In the genomic region with DNA sequence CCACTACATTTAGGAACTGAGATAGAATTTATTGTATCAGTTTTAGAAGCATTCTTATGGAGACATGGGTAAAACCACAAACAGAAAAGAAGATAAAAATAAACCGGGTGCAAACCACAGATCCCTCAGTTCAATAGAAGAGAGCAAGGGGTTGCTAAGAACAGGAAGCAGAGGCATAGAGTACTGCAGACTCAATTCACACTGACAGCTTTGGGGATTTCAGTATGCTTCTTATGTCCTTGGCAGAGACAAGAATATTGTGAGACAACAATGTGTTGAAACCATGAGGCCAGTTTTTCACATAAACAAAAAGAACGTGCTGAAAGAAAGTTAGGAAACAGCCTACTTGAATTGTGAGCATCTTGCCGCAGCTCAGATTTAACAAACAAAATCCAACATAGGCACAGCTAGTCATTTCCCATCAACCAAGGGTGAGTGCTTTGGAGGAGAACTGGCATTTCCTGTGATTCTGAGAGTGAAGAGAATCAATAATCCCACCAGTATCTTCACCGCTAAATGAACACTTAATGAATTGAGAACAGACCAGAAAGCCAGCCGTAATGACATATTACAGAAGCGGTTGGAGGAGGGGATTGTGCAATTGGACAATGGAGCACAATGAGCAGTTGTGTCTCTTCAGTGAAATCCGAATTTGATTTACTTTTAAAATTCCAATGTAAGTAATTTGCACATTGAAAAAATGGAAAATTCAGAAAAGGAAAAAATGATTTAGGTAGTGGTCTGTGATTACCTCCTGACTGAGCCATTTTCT, we compare ENCODE assay signal across 15 mouse cellular contexts.
DNase-seq lines count a peak whose midpoint lies in the region; ATAC-seq and TF ChIP-seq lines count a peak whose summit lies in the region.
"Had no signal": no experiment of that assay in that cellular context is flagged by ENCODE, and none has a peak within 500 bp of the region (broad histone marks: within the 10 kb centered on the region; RNA-seq: fewer than 3 reads in every experiment).

No protein-coding gene starts in this region.

- WGBS in hindbrain, embryonic 14.5 days: 47% methylated on average over 7 of the region's 7 CpGs
- 74% methylated on average over 7 of the region's 7 CpGs for WGBS in hindbrain, embryonic 10.5 days
- 16% methylated on average over 7 of the region's 7 CpGs for WGBS in thymus, adult 2 months
- WGBS in macrophage (ENCODE audit: missing documents): 6% methylated on average over 7 of the region's 7 CpGs
- 59% methylated on average over 7 of the region's 7 CpGs for WGBS in intestine, embryonic 16.5 days

- TF ChIP-seq CTCF in thymus, adult 2 months (IDR thresholded peaks at IDR 0.05; ENCODE audit: borderline replicate concordance, control insufficient read depth, extremely low read depth, insufficient read depth, low read length, poor library complexity): no peak

- no peak overlapping the region for H3K4me3 ChIP-seq in hindbrain, embryonic 14.5 days (replicated peaks; ENCODE audit: low read length)
- H3K4me3 ChIP-seq in hindbrain, embryonic 10.5 days: no peak overlapping the region
- no peak overlapping the region for H3K4me3 ChIP-seq in thymus, adult 2 months (ENCODE audit: control insufficient read depth, insufficient read depth, low read length)
- no peak overlapping the region for H3K4me3 ChIP-seq in macrophage (ENCODE audit: inconsistent target)
- no peak overlapping the region for H3K4me3 ChIP-seq in intestine, embryonic 16.5 days (ENCODE audit: low read length)
- H3K4me3 ChIP-seq: embryonic facial prominence, embryonic 12.5 days; forebrain, embryonic 13.5 days; layer of hippocampus, adult 2 months had no signal

- H3K9ac ChIP-seq in hindbrain, embryonic 14.5 days: no peak overlapping the region
- H3K9ac ChIP-seq in intestine, embryonic 16.5 days (ENCODE audit: low read depth, low read length): no peak overlapping the region
- H3K9ac ChIP-seq: embryonic facial prominence, embryonic 12.5 days; forebrain, embryonic 13.5 days had no signal

- no peak overlapping the region for H3K4me2 ChIP-seq in hindbrain, embryonic 14.5 days (replicated peaks)
- H3K4me2 ChIP-seq in intestine, embryonic 16.5 days (ENCODE audit: low read depth, low read length): no peak overlapping the region
- H3K4me2 ChIP-seq: embryonic facial prominence, embryonic 12.5 days; forebrain, embryonic 13.5 days had no signal

- no peaks in the 10 kb centered on the region for H3K27me3 ChIP-seq in hindbrain, embryonic 14.5 days (ENCODE audit: control insufficient read depth, insufficient read depth, low read length)
- no peaks in the 10 kb centered on the region for H3K27me3 ChIP-seq in hindbrain, embryonic 10.5 days (ENCODE audit: insufficient read depth, poor library complexity, severe bottlenecking)
- H3K27me3 ChIP-seq in thymus, adult 2 months (ENCODE audit: control insufficient read depth, insufficient read depth, low read length): no peaks in the 10 kb centered on the region
- H3K27me3 ChIP-seq in intestine, embryonic 16.5 days (replicated peaks; ENCODE audit: control insufficient read depth, insufficient read depth, low read length): no peaks in the 10 kb centered on the region
- H3K27me3 ChIP-seq: embryonic facial prominence, embryonic 12.5 days; forebrain, embryonic 13.5 days had no signal

- no peak for DNase-seq in hindbrain, embryonic 14.5 days (ENCODE audit: low spot score)
- DNase-seq in hindbrain, embryonic 10.5 days (ENCODE audit: low spot score): no peak
- DNase-seq in thymus, adult 2 months: peak; percentile 39
- DNase-seq in thymus, adult 18-20 months: no peak
- no peak for DNase-seq in frontal cortex, postnatal 14 days (ENCODE audit: low spot score in 2 of 2)
- DNase-seq in urinary bladder, adult 2 months (ENCODE audit: low spot score): no peak
- DNase-seq: adrenal gland, postnatal 36 days; cerebellum, postnatal 14 days; heart, postnatal 14 days; lung, postnatal 14 days had no signal

- 0 out of 2 replicates have a peak, but pooled peaks cover 2% of the 10 kb centered on the region for H3K4me1 ChIP-seq in hindbrain, embryonic 14.5 days (replicated peaks; ENCODE audit: control insufficient read depth, insufficient read depth, low read length)
- H3K4me1 ChIP-seq in hindbrain, embryonic 10.5 days (replicated peaks): peaks cover 16% of the 10 kb centered on the region; the same call in 1 of the 2 replicates
- peaks cover 2% of the 10 kb centered on the region for H3K4me1 ChIP-seq in thymus, adult 2 months (replicated peaks; ENCODE audit: control insufficient read depth, insufficient read depth, low read length)
- no peaks in the 10 kb centered on the region for H3K4me1 ChIP-seq in intestine, embryonic 16.5 days (ENCODE audit: control insufficient read depth, insufficient read depth, low read length)
- H3K4me1 ChIP-seq: embryonic facial prominence, embryonic 12.5 days had no signal

- no peaks in the 10 kb centered on the region for H3K9me3 ChIP-seq in hindbrain, embryonic 14.5 days (ENCODE audit: control insufficient read depth, low read length)
- no peaks in the 10 kb centered on the region for H3K9me3 ChIP-seq in hindbrain, embryonic 10.5 days
- no peaks in the 10 kb centered on the region for H3K9me3 ChIP-seq in intestine, embryonic 16.5 days (ENCODE audit: control insufficient read depth, low read length)
- H3K9me3 ChIP-seq: embryonic facial prominence, embryonic 12.5 days; forebrain, embryonic 13.5 days had no signal

- no peak for ATAC-seq in hindbrain, embryonic 14.5 days (ENCODE audit: low FRiP score)
- ATAC-seq in intestine, embryonic 16.5 days: no peak
- ATAC-seq: forebrain, embryonic 13.5 days had no signal

- H3K79me2 ChIP-seq in macrophage (ENCODE audit: inconsistent target): no peaks in the 10 kb centered on the region

- no peaks in the 10 kb centered on the region for H3K36me3 ChIP-seq in hindbrain, embryonic 14.5 days (replicated peaks; ENCODE audit: control insufficient read depth, insufficient read depth)
- H3K36me3 ChIP-seq in hindbrain, embryonic 10.5 days: no peaks in the 10 kb centered on the region
- H3K36me3 ChIP-seq in thymus, adult 2 months (ENCODE audit: control insufficient read depth, insufficient read depth, low read length): no peaks in the 10 kb centered on the region
- no peaks in the 10 kb centered on the region for H3K36me3 ChIP-seq in macrophage (ENCODE audit: inconsistent target)
- H3K36me3 ChIP-seq in intestine, embryonic 16.5 days (ENCODE audit: control insufficient read depth, insufficient read depth, low read length): no peaks in the 10 kb centered on the region
- H3K36me3 ChIP-seq: embryonic facial prominence, embryonic 12.5 days had no signal

- TF ChIP-seq POLR2A in thymus, adult 2 months (IDR thresholded peaks at IDR 0.05; ENCODE audit: control insufficient read depth, extremely low read depth, insufficient read depth, low read length, poor library complexity): no peak

- H3K27ac ChIP-seq in hindbrain, embryonic 14.5 days: 0 out of 2 replicates have a peak overlapping the region, but pooled peaks have one; percentile 20
- no peak overlapping the region for H3K27ac ChIP-seq in hindbrain, embryonic 10.5 days
- no peak overlapping the region; the same call in 1 of the 2 replicates for H3K27ac ChIP-seq in thymus, adult 2 months (ENCODE audit: control insufficient read depth, insufficient read depth, low read length)
- H3K27ac ChIP-seq in macrophage: peak overlapping the region; percentile 15; the same call in 1 of the 2 replicates
- no peak overlapping the region for H3K27ac ChIP-seq in intestine, embryonic 16.5 days (ENCODE audit: low read length)
- H3K27ac ChIP-seq: embryonic facial prominence, embryonic 12.5 days; forebrain, embryonic 13.5 days; layer of hippocampus, adult 2 months had no signal

Comparison
In these comparisons a context has a peak if more than half of its experiments do, and no peak if none do; other contexts are left out.
1. H3K27ac ChIP-seq: peak in hindbrain, embryonic 14.5 days (single experiment) and macrophage (single experiment); none in hindbrain, embryonic 10.5 days (single experiment), thymus, adult 2 months (single experiment) and intestine, embryonic 16.5 days (single experiment).